Mouse (Mus musculus): Measurements from ENCODE around the gene Gmeb2.

DNA sequence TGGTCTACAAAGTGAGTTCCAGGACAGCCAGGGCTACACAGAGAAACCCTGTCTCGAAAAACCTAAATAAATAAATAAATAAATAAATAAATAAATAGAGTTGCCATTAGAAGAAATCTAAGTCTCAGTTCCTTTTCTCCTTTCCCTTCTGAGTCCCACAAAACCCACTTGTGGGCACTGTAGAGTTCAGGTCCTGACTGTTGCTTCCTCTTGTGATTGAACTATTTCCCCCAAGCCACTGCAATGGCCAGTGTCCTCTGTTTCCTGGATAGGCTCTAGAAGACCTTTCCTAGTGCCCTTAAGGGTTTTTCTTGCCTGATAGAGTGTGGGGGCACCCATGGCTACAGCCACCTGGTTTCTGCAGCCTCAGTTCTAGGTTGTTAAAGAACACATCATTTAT is 17.1 kb upstream of the Gmeb2 start:
- TF ChIP-seq POLR2A (IDR thresholded peaks at IDR 0.05; ENCODE audit: borderline replicate concordance, extremely low read depth, low read depth, low read length) (no peak), CTCF (IDR thresholded peaks at IDR 0.05; ENCODE audit: insufficient read depth, low read length) (no peak)
